Mouse (Mus musculus) liver, adult 2 months (tissue): ENCODE results near the gene Ccl20. TPM values are rescaled to one million over a fixed set of nuclear protein-coding genes. Genes with fewer than 3 reads are reported as not detected.

Source experiments
- DNase-seq: peaks from one replicate; pipeline ENCODE4 v3.0.0-alpha.2; 2011; ENCODE audit warnings: low read depth, low spot score; ENCODE audit errors: extremely low read depth
- H3K27ac ChIP-seq: fragments of 200-500 bp; replicated peaks from 2 replicates; pipeline ENCODE4 v1.5.1; 2012; ENCODE audit warnings: low read depth, mild to moderate bottlenecking, control low read depth, inconsistent platforms, low read length; ENCODE audit not compliant: insufficient read depth
- H3K27me3 ChIP-seq: fragments of 200-500 bp; 2 replicates; pipeline ENCODE4 v1.6.1; 2012; ENCODE audit warnings: mild to moderate bottlenecking, moderate library complexity, low read length, inconsistent platforms; ENCODE audit not compliant: control insufficient read depth, insufficient read depth
- H3K36me3 ChIP-seq: fragments of 200-500 bp; 2 replicates; pipeline ENCODE4 v1.6.1; 2012; ENCODE audit warnings: low read length, inconsistent platforms; ENCODE audit not compliant: control insufficient read depth, insufficient read depth
- H3K4me1 ChIP-seq: fragments of 200-500 bp; 2 replicates; pipeline ENCODE4 v1.6.1; 2011; ENCODE audit warnings: low read length; ENCODE audit not compliant: control insufficient read depth, insufficient read depth
- H3K4me3 ChIP-seq: fragments of 200-500 bp; 2 replicates; pipeline ENCODE4 v1.5.1; 2011; ENCODE audit warnings: low read depth, mild to moderate bottlenecking, control low read depth, low read length, moderate library complexity; ENCODE audit not compliant: insufficient read depth
- H3K79me2 ChIP-seq: fragments of 200-500 bp; 2 replicates; pipeline ENCODE4 v1.6.1; 2012; ENCODE audit warnings: inconsistent platforms, mild to moderate bottlenecking, low read length, moderate library complexity; ENCODE audit not compliant: control insufficient read depth, insufficient read depth
- H3K9ac ChIP-seq: fragments of 200-500 bp; 2 replicates; pipeline ENCODE4 v1.6.1; 2012; ENCODE audit warnings: low read depth, mild to moderate bottlenecking, control low read depth, inconsistent platforms, low read length
- CTCF ChIP-seq: fragments of 200-500 bp; IDR thresholded peaks from 2 replicates; pipeline ENCODE4 v1.5.1; 2011; ENCODE audit warnings: low read depth, low read length, control low read depth
- POLR2A ChIP-seq: fragments of 200-500 bp; IDR thresholded peaks from 2 replicates; pipeline ENCODE4 v1.6.1; 2011; ENCODE audit warnings: low read length, control low read depth; ENCODE audit not compliant: insufficient read depth; ENCODE audit errors: extremely low read depth
- WGBS: fragments of 180-500 bp; shearing (Covaris S2); methylation state at CpG from one replicate; pipeline ENCODE4 v1.1.7; 2018; 5-methylcytosine and 5-hydroxymethylcytosine counted together
- polyA plus RNA-seq: library from polyadenylated mRNA; depleted of rRNA; stranded (reverse); fragments of >200 nt; gene quantifications from 2 replicates; pipeline ENCODE4 v1.2.3, GENCODE M21; 2012
- total RNA-seq: library from RNA; depleted of rRNA; stranded (reverse); fragments of >200 nt; gene quantifications from 2 replicates; pipeline ENCODE4 v1.2.3, GENCODE M21; 2014

Gene Ccl20
- total and polyA plus RNA-seq, 2 experiments = not detected

GRCm38 (mm10) chr1:83119903-83120302, 3.3 kb downstream of the Ccl20 start:
- Histone ChIP-seq H3K27ac (no peak overlapping the region), H3K79me2 (no peaks in the 10 kb centered on the region), H3K27me3 (no peaks in the 10 kb centered on the region; the same call in 1 of the 2 replicates), H3K4me1 (no peaks in the 10 kb centered on the region), H3K4me3 (no peak overlapping the region), H3K36me3 (no peaks in the 10 kb centered on the region), H3K9ac (no peak overlapping the region)
- TF ChIP-seq POLR2A (no peak), CTCF (no peak)
- DNase-seq = no peak

DNA sequence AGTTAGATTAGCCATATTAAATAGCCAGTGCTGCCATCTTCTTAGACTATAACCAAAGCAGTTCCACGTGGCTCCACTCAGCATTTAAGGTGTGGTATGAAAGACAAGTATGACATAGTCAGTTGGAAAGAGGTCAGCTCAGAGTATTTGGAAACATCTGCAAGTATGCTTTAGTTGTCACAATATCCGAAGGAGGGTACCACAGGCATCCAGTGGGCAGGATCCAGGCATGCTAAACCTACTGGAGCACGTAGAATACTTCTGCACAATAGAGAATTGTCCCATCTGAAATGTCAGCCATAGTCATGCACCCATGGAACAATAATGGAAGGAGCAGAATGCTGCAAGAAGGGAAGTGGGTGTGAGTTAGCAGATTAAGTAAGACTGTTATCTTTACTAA, 3.7 kb downstream of the Ccl20 start:
- WGBS = 73% methylated on average over 3 of the region's 3 CpGs

DNA sequence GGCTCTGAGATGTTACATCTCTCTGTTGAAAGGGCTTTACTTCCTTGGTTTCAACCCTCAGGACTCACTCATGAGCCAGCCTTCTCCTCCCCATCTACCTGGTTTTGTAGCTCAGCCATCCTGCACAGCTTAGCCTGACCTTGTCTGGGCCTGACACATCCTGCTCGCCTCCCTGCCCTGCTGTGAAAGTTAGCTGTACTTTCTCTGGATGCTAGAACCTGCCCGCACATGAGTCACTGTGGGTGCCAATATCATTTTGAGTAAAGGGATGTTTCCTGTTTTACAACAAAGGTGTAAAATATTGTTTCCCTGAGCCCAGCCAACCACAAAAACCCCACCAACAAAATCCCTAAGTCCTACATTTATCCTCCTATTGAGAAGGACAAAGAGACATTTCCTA, 6.6 kb downstream of the Ccl20 start:
- no peak overlapping the region for H3K27ac ChIP-seq
- DNase-seq = no peak
- WGBS = 95% methylated on average over 2 of the region's 2 CpGs

More for the DNA sequence above, 3.7 kb downstream of the Ccl20 start:
- TF ChIP-seq POLR2A (no peak), CTCF (no peak)
- H3K36me3 ChIP-seq = no peaks in the 10 kb centered on the region
- DNase-seq = no peak
- H3K9ac ChIP-seq = no peak overlapping the region
- H3K27ac ChIP-seq = no peak overlapping the region
- H3K27me3 ChIP-seq = no peaks in the 10 kb centered on the region; the same call in 1 of the 2 replicates
- no peaks in the 10 kb centered on the region for H3K79me2 ChIP-seq
- no peaks in the 10 kb centered on the region for H3K4me1 ChIP-seq
- H3K4me3 ChIP-seq = no peak overlapping the region

DNA sequence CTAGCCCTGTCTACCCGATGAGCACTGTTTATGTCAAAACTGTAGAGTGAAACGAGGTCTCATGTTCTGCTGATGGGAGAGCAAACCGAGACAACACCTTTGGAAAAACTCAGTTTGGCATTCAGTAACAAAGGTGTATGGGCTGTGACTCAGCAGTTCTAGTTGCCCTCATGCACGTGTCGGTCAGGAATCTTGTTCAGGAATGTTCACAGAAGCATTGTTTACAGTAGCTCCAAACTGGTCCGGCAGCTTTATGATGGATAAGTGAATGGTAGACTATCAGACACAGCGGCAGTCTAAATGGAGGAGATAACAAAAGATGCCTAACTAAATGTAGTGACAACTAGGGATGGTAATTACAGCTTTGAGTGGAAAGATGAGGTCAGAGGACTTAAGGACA, 19.3 kb downstream of the Ccl20 start:
- Histone ChIP-seq H3K4me1 (no peaks in the 10 kb centered on the region), H3K79me2 (no peaks in the 10 kb centered on the region), H3K36me3 (no peaks in the 10 kb centered on the region), H3K9ac (no peak overlapping the region), H3K27ac (no peak overlapping the region), H3K4me3 (no peak overlapping the region), H3K27me3 (no peaks in the 10 kb centered on the region)
- TF ChIP-seq POLR2A (no peak), CTCF (no peak)
- no peak for DNase-seq
- WGBS = 43% methylated on average over 7 of the region's 7 CpGs

More for the DNA sequence above, 6.6 kb downstream of the Ccl20 start:
- no peak overlapping the region for H3K4me3 ChIP-seq
- no peaks in the 10 kb centered on the region for H3K36me3 ChIP-seq
- no peaks in the 10 kb centered on the region for H3K4me1 ChIP-seq
- H3K27me3 ChIP-seq = no peaks in the 10 kb centered on the region
- TF ChIP-seq CTCF (no peak), POLR2A (no peak)
- no peak overlapping the region for H3K9ac ChIP-seq
- no peaks in the 10 kb centered on the region for H3K79me2 ChIP-seq

DNA sequence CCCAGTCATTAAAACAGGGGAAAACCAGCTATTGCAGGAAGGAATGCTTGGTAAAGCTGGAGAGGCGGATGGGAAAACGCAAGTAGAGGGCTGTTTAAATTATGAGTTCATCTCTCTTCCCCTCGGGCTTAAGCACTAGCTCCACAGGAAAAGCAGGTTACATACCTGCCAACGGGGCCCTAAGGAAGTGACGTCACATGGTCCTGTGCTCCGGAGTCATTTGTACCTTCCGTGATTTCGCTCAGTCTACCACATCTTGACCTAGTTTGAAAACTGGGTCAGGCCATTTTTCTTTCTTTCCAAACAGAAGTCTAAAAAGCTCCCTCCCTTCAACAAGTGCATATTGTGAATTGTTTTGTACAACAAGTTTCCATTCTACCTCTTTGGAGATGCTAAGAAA, 21.3 kb downstream of the Ccl20 start:
- no peak for DNase-seq
- H3K27ac ChIP-seq = no peak overlapping the region
- no peaks in the 10 kb centered on the region for H3K36me3 ChIP-seq
- TF ChIP-seq POLR2A = no peak
- TF ChIP-seq CTCF = no peak
- H3K9ac ChIP-seq = no peak overlapping the region
- no peak overlapping the region for H3K4me3 ChIP-seq
- H3K79me2 ChIP-seq = no peaks in the 10 kb centered on the region
- no peaks in the 10 kb centered on the region for H3K27me3 ChIP-seq
- WGBS = 88% methylated on average over 8 of the region's 8 CpGs
- H3K4me1 ChIP-seq = no peaks in the 10 kb centered on the region

DNA sequence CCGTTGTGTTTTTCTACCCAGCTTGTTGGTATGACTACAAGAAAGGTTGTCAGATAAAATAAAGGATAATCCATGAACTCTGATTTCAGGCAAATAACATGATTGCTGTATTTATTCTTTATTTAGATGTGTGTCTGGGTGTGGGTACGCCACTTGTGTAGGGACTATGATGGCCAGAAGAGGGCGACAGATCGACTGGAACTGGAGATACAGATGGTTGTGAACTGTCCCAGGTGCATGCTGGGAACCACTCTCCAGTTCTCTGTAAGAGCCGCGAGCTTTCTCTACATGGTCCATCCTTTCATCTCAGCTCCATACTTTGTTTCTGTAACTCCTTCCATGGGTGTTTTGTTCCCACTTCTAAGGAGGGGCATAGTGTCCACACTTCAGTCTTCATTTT, 22.2 kb downstream of the Ccl20 start:
- no peaks in the 10 kb centered on the region for H3K79me2 ChIP-seq
- DNase-seq = no peak
- no peaks in the 10 kb centered on the region for H3K36me3 ChIP-seq
- H3K4me1 ChIP-seq = no peaks in the 10 kb centered on the region
- H3K4me3 ChIP-seq = no peak overlapping the region
- no peak overlapping the region for H3K9ac ChIP-seq
- no peak overlapping the region for H3K27ac ChIP-seq
- no peaks in the 10 kb centered on the region for H3K27me3 ChIP-seq
- TF ChIP-seq POLR2A = no peak
- TF ChIP-seq CTCF = no peak
- WGBS = 79% methylated on average over 6 of the region's 6 CpGs
